Mouse (Mus musculus): Measurements from ENCODE around the gene Slc9a8. TPM values are rescaled to one million over a fixed set of nuclear protein-coding genes. Genes with fewer than 3 reads are reported as not detected.
"Not testable (repeated sequence)": the region's sequence is repeated elsewhere in the genome, so short reads cannot be mapped to it uniquely, and the experiment has no call there.

The Slc9a8 gene
- polyA plus RNA-seq, 1 experiment from 2014 or later: 21.6 TPM

DNA sequence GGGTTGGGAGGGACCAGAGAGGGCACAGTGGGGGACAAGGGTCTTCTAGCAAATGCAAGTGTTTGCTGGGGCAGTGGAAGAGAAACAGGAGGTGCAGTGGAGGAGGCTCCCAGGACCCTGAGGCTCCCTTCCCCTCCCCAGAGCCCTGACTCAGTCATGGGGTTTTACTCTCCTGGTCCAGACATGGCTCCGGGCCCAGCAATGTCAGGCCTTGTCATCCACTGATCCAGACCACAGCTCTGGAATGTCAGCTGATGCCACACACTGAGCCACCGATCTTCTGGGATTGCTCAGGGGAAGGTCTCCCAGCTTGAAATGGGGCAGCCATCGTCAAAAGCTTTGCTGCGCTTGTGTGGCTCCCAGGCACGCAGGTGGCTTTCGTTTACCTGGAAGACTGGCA, 34.5 kb upstream of the Slc9a8 start:
- Histone ChIP-seq H3K9me3 (replicated peaks) (peaks cover 11% of the 10 kb centered on the region; the same call in 1 of the 2 replicates), H3K36me3 (no peaks in the 10 kb centered on the region), H3K27ac (replicated peaks) (no peak overlapping the region), H3K4me1 (no peaks in the 10 kb centered on the region), H3K4me3 (no peak overlapping the region), H3K27me3 (ENCODE audit: low read depth, poor library complexity, severe bottlenecking) (no peaks in the 10 kb centered on the region)
- no peak for DNase-seq (ENCODE audit: low spot score)
- 79% methylated on average over 6 of the region's 6 CpGs for WGBS

GRCm38 (mm10) chr2:167394426-167394825, 27.1 kb upstream of the Slc9a8 start:
- DNase-seq (ENCODE audit: low spot score): no peak
- 93% methylated on average over 7 of the region's 7 CpGs for WGBS

GRCm38 (mm10) chr2:167396420-167396819, 25.1 kb upstream of the Slc9a8 start:
- not testable (repeated sequence) for H3K27ac ChIP-seq (replicated peaks); H3K4me3 ChIP-seq; H3K36me3 ChIP-seq; H3K4me1 ChIP-seq; DNase-seq (ENCODE audit: low spot score); H3K27me3 ChIP-seq (ENCODE audit: low read depth, poor library complexity, severe bottlenecking); H3K9me3 ChIP-seq (replicated peaks)
- WGBS: 93% methylated on average over 9 of the region's 9 CpGs

More at GRCm38 (mm10) chr2:167394426-167394825, 27.1 kb upstream of the Slc9a8 start:
- Histone ChIP-seq H3K9me3 (replicated peaks) (peaks cover 11% of the 10 kb centered on the region; the same call in 1 of the 2 replicates), H3K4me3 (no peak overlapping the region), H3K27ac (replicated peaks) (no peak overlapping the region), H3K4me1 (no peaks in the 10 kb centered on the region), H3K36me3 (no peaks in the 10 kb centered on the region), H3K27me3 (ENCODE audit: low read depth, poor library complexity, severe bottlenecking) (no peaks in the 10 kb centered on the region)

DNA sequence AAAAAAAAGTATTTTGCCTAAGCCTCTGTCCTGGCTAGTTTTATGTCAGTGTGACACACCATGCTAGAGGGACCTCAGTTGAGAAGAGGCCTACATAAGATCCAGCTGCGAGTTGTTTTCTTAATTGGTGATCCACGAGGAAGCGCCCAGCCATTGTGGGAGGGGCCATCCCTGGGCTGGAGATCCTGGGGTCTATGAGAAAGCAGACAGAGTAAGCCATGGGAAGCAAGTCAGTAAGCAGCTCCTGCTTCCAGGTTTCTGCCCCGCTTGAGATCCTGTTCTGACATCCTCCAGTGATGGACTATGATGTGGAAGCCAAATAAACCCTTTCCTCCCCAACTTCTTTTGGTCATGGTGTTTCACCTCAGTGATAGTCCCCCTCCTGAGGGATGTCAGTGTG, 22.5 kb upstream of the Slc9a8 start:
- no peaks in the 10 kb centered on the region for H3K4me1 ChIP-seq
- no peaks in the 10 kb centered on the region for H3K9me3 ChIP-seq (replicated peaks)
- 71% methylated on average over 4 of the region's 4 CpGs for WGBS
- no peaks in the 10 kb centered on the region for H3K36me3 ChIP-seq
- H3K27me3 ChIP-seq (ENCODE audit: low read depth, poor library complexity, severe bottlenecking): no peaks in the 10 kb centered on the region
- no peak overlapping the region for H3K27ac ChIP-seq (replicated peaks)
- no peak for DNase-seq (ENCODE audit: low spot score)
- H3K4me3 ChIP-seq: no peak overlapping the region

DNA sequence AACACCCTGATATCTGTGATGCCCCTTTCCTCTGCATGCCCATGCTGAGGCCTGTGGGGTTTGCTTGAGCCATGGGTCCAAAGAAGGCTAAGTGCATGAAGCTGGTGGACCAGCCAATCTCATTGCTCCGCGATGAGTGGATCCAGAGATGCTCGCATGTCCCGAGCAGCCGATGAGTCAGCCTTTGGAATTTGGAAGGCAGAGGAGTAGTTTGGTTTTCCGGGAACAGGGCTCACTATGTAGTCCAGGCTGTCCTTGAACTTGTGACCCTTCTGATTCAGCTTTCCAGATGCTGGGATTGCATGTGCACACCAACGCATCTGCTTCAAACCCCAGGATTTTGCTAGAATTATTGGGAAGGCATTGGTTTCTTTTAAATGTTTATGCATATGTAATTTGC, 21.9 kb upstream of the Slc9a8 start:
- Histone ChIP-seq H3K36me3 (no peaks in the 10 kb centered on the region), H3K9me3 (replicated peaks) (no peaks in the 10 kb centered on the region), H3K4me3 (no peak overlapping the region), H3K27me3 (ENCODE audit: low read depth, poor library complexity, severe bottlenecking) (no peaks in the 10 kb centered on the region), H3K27ac (replicated peaks) (no peak overlapping the region), H3K4me1 (no peaks in the 10 kb centered on the region)
- 91% methylated on average over 7 of the region's 7 CpGs for WGBS
- DNase-seq (ENCODE audit: low spot score): no peak

DNA sequence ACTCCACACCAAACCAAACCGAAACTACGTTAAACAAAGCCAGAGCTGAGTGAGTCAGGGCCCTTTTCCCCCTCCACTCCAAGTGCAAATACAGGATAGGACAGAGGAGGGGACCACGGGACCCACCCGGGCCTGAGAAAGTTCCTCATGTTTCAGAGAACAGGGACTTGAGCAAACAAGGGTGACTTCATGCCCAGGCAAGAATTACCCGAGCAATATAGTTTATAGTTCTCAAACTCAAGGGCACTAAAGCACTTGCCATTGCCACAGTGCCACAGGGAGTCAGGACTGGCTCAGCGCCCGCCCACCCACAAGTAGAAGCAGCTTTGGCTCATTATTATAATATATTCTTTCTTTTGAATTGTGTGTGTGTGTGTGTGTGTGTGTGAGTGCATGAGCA, 18.4 kb upstream of the Slc9a8 start:
- 83% methylated on average over 7 of the region's 7 CpGs for WGBS
- Histone ChIP-seq H3K9me3 (replicated peaks) (0 out of 2 replicates have a peak, but pooled peaks cover 8% of the 10 kb centered on the region), H3K36me3 (no peaks in the 10 kb centered on the region), H3K4me1 (no peaks in the 10 kb centered on the region), H3K27ac (replicated peaks) (no peak overlapping the region), H3K4me3 (no peak overlapping the region), H3K27me3 (ENCODE audit: low read depth, poor library complexity, severe bottlenecking) (no peaks in the 10 kb centered on the region)
- DNase-seq (ENCODE audit: low spot score): no peak

GRCm38 (mm10) chr2:167405101-167405880, 16.2 kb upstream of the Slc9a8 start:
- no peak overlapping the region for H3K27ac ChIP-seq (replicated peaks)
- no peaks in the 10 kb centered on the region for H3K36me3 ChIP-seq
- DNase-seq (ENCODE audit: low spot score): no peak
- H3K27me3 ChIP-seq (ENCODE audit: low read depth, poor library complexity, severe bottlenecking): no peaks in the 10 kb centered on the region
- H3K9me3 ChIP-seq (replicated peaks): 0 out of 2 replicates have a peak, but pooled peaks cover 8% of the 10 kb centered on the region
- no peaks in the 10 kb centered on the region for H3K4me1 ChIP-seq
- 85% methylated on average over 20 of the region's 20 CpGs for WGBS
- H3K4me3 ChIP-seq: no peak overlapping the region

GRCm38 (mm10) chr2:167407296-167407929, 14.1 kb upstream of the Slc9a8 start:
- Histone ChIP-seq H3K9me3 (replicated peaks) (0 out of 2 replicates have a peak, but pooled peaks cover 8% of the 10 kb centered on the region), H3K36me3 (no peaks in the 10 kb centered on the region), H3K27me3 (ENCODE audit: low read depth, poor library complexity, severe bottlenecking) (no peaks in the 10 kb centered on the region), H3K27ac (replicated peaks) (no peak overlapping the region), H3K4me1 (no peaks in the 10 kb centered on the region), H3K4me3 (no peak overlapping the region)
- 95% methylated on average over 16 of the region's 16 CpGs for WGBS
- no peak for DNase-seq (ENCODE audit: low spot score)

DNA sequence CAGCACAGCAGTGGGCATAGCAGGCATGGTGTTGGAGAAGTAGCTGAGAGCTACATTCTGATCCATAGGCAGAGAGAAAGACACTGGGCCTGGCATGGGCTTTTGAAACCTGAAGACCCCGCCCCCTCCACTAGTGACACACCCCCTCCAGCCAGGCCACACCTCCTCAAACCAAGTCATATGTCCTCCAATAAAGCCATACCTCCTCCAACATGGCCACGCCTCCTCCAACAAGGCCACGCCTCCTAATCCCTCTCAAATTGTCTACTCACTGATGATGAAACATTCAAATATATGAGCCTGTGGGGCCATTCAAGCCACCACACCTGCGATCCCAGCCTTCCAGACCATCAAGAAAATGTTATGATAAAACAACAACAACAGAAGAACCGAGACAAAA, 7.1 kb upstream of the Slc9a8 start:
- WGBS: 90% methylated on average over 5 of the region's 5 CpGs

GRCm38 (mm10) chr2:167415970-167416563, 5.4 kb upstream of the Slc9a8 start:
- H3K4me3 ChIP-seq: no peak overlapping the region
- DNase-seq (ENCODE audit: low spot score): no peak
- H3K9me3 ChIP-seq (replicated peaks): 0 out of 2 replicates have a peak, but pooled peaks cover 3% of the 10 kb centered on the region
- H3K4me1 ChIP-seq: peaks cover 13% of the 10 kb centered on the region
- no peak overlapping the region for H3K27ac ChIP-seq (replicated peaks)
- no peaks in the 10 kb centered on the region for H3K27me3 ChIP-seq (ENCODE audit: low read depth, poor library complexity, severe bottlenecking)
- H3K36me3 ChIP-seq: no peaks in the 10 kb centered on the region
- WGBS: 82% methylated on average over 9 of the region's 9 CpGs

More for the DNA sequence above, 7.1 kb upstream of the Slc9a8 start:
- DNase-seq (ENCODE audit: low spot score): no peak
- Histone ChIP-seq H3K27me3 (ENCODE audit: low read depth, poor library complexity, severe bottlenecking) (no peaks in the 10 kb centered on the region), H3K27ac (replicated peaks) (no peak overlapping the region), H3K4me3 (no peak overlapping the region), H3K9me3 (replicated peaks) (0 out of 2 replicates have a peak, but pooled peaks cover 3% of the 10 kb centered on the region), H3K4me1 (no peaks in the 10 kb centered on the region), H3K36me3 (no peaks in the 10 kb centered on the region)

DNA sequence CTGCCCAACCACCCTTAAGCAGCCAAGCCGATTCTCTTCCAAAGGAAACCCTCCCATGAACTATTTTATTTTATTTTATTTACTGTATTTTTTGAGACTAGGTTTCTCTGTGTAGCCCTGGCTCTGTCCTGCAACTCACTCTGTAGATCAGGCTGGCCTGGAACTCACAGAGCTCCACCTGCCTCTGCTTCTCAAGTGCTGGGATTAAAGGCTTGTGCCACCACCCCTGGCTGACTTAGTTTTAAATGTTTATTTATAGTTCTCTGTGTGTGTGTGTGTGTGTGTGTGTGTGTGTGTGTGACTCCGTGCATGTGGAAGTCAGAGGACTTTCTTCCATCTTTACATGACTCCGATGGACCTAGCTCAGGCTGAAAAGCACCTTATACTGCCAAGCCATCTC, 4.5 kb upstream of the Slc9a8 start:
- Histone ChIP-seq H3K9me3 (replicated peaks) (0 out of 2 replicates have a peak, but pooled peaks cover 3% of the 10 kb centered on the region), H3K4me3 (no peak overlapping the region), H3K4me1 (peaks cover 15% of the 10 kb centered on the region)

DNA sequence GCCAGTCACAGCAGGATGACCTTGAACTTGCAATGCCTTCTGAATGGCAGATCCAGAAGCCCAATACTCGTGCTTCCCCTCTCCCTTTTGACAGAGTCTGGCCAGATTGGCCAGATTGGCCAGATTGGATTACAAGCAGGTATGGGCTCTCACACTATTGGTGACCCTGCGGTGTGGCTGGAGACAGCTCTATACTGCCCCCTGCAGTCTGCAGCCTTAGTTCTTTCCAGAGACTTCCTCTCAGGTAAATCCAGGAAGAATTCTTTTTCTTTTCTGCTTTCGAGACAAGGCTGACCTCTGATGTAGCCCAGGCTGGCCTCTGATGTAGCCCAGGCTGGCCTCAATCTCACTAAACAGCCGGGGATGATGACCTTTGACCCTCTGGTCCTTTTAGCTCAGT, 3.8 kb upstream of the Slc9a8 start:
- WGBS: 48% methylated on average over 4 of the region's 4 CpGs
- peak; percentile 57 for DNase-seq (ENCODE audit: low spot score)
- no peak overlapping the region for H3K4me3 ChIP-seq
- H3K4me1 ChIP-seq: peaks cover 21% of the 10 kb centered on the region
- H3K27me3 ChIP-seq (ENCODE audit: low read depth, poor library complexity, severe bottlenecking): no peaks in the 10 kb centered on the region
- no peaks in the 10 kb centered on the region for H3K36me3 ChIP-seq
- 0 out of 2 replicates have a peak, but pooled peaks cover 3% of the 10 kb centered on the region for H3K9me3 ChIP-seq (replicated peaks)
- H3K27ac ChIP-seq (replicated peaks): no peak overlapping the region

More for the DNA sequence above, 4.5 kb upstream of the Slc9a8 start:
- Histone ChIP-seq H3K27me3 (ENCODE audit: low read depth, poor library complexity, severe bottlenecking) (no peaks in the 10 kb centered on the region), H3K27ac (replicated peaks) (no peak overlapping the region), H3K36me3 (no peaks in the 10 kb centered on the region)
- 89% methylated on average over 3 of the region's 3 CpGs for WGBS
- no peak for DNase-seq (ENCODE audit: low spot score)

GRCm38 (mm10) chr2:167419204-167419603, 2.3 kb upstream of the Slc9a8 start:
- H3K4me1 ChIP-seq: peaks cover 32% of the 10 kb centered on the region
- 28% methylated on average over 1 of the region's 1 CpGs for whole genome bisulfite sequencing
- no peaks in the 10 kb centered on the region for H3K27me3 ChIP-seq (ENCODE audit: low read depth, poor library complexity, severe bottlenecking)
- peak; percentile 74 for DNase-seq (ENCODE audit: low spot score)
- peaks cover 7% of the 10 kb centered on the region for H3K36me3 ChIP-seq
- no peak overlapping the region for H3K27ac ChIP-seq (replicated peaks)
- no peak overlapping the region for H3K4me3 ChIP-seq
- H3K9me3 ChIP-seq (replicated peaks): 0 out of 2 replicates have a peak, but pooled peaks cover 3% of the 10 kb centered on the region
